Mouse (Mus musculus) lung, embryonic 16.5 days (tissue): ENCODE measurements at regions not wholly inside any gene's neighbourhood (a gene's known extent, or its start where the extent isn't known, plus 50 kb on each side); places are given as distances from the start of the nearest gene placed in this dataset.
A peak's percentile ranks its signal among the peaks of the same experiment; 100 is the strongest.

ENCODE experiments used
- ATAC-seq: fragments of 200-750 bp; cut with Nextera tagmentation; 2 replicates; pipeline ENCODE4 v1.8.0; 2017; ENCODE audit warnings: low read depth, mild to moderate bottlenecking, moderate library complexity
- H3K27ac ChIP-seq: fragments of 300-500 bp; sonication (generic); 2 replicates; pipeline ENCODE4 v1.5.1; 2014; ENCODE audit warnings: mild to moderate bottlenecking, control low read depth, low read length
- H3K27me3 ChIP-seq: fragments of 300-500 bp; sonication (generic); 2 replicates; pipeline ENCODE4 v1.6.1; 2014; ENCODE audit warnings: low read depth, low read length, mixed read lengths; ENCODE audit not compliant: control insufficient read depth, insufficient read depth
- H3K36me3 ChIP-seq: fragments of 300-500 bp; sonication (generic); 2 replicates; pipeline ENCODE4 v1.6.1; 2014; ENCODE audit warnings: low read length; ENCODE audit not compliant: control insufficient read depth, insufficient read depth
- H3K4me1 ChIP-seq: fragments of 300-500 bp; sonication (generic); replicated peaks from 2 replicates; pipeline ENCODE4 v1.6.1; 2014; ENCODE audit warnings: low read length, mixed read lengths; ENCODE audit not compliant: control insufficient read depth, insufficient read depth
- H3K4me2 ChIP-seq: fragments of 300-500 bp; sonication (generic); 2 replicates; pipeline ENCODE4 v1.6.1; 2014; ENCODE audit warnings: low read depth, low read length, control low read depth
- H3K4me3 ChIP-seq: fragments of 300-500 bp; sonication (generic); 2 replicates; pipeline ENCODE4 v1.5.1; 2014; ENCODE audit warnings: mild to moderate bottlenecking, low read length, control low read depth
- H3K9ac ChIP-seq: fragments of 300-500 bp; sonication (generic); 2 replicates; pipeline ENCODE4 v1.6.1; 2014; ENCODE audit warnings: low read length, control low read depth
- H3K9me3 ChIP-seq: fragments of 300-500 bp; sonication (generic); 2 replicates; pipeline ENCODE4 v1.6.1; 2016; ENCODE audit warnings: low read length; ENCODE audit not compliant: control insufficient read depth
- WGBS: fragments of 180-500 bp; shearing (Covaris S2); extraction: QIAGEN DNeasy Blood & Tissue Kit; methylation state at CpG from one replicate; pipeline ENCODE4 v1.1.7; 2014; 5-methylcytosine and 5-hydroxymethylcytosine counted together

DNA sequence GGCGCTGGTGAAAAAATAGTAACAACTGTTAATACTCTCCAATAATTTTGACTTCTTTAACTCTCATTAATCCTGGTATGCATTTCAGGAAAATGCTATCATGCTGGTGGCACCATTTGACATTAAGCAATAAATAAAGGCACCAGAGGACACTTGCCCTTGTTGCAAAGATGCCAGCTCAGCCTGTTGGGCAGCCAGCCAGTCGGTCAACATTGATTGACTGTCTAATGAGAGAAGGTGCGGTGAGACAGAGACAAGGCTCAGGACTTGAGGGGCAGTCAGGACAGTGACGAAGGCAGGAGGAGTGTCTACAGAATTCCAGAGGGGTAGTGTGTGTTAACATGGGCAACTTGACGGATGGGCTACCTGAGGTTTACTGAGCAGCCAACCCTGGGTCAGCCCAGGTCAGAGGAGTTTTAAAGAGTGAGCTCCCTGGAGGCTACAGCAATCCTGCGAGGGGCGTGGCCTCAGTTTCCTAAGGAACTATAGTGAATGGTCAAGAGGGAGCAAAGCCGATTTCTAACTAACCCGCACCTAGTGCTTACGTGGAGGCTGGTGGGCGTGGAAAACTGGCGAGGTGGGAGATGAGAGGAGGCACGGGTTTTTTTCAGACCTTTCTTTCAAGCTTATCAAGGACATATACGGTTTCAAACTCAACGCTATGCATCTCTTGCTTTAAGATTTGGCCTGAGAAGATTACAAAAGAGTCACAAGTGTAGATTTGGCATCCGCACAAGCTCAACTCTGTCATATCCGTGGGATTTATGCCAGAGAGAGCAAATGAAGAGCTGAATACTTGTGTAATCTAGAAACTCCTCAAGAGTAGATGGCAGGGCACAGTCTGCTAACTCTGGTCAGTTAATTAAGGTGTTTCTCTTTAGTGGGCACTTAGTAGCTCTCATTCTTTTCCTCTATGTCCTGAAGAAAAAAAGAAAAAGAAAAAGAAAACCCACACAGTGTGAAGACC is 350.0 kb upstream of the Kif2a start:
- Histone ChIP-seq H3K9ac (no peak overlapping the region), H3K27ac (no peak overlapping the region), H3K4me2 (peak overlapping the region; percentile 30), H3K36me3 (no peaks in the 10 kb centered on the region), H3K4me1 (0 out of 2 replicates have a peak, but pooled peaks cover 3% of the 10 kb centered on the region), H3K9me3 (no peaks in the 10 kb centered on the region), H3K4me3 (peak overlapping the region; percentile 10; the same call in 1 of the 2 replicates), H3K27me3 (no peaks in the 10 kb centered on the region)
- ATAC-seq = peak; percentile 52
- 24% methylated on average over 17 of the region's 17 CpGs for WGBS

DNA sequence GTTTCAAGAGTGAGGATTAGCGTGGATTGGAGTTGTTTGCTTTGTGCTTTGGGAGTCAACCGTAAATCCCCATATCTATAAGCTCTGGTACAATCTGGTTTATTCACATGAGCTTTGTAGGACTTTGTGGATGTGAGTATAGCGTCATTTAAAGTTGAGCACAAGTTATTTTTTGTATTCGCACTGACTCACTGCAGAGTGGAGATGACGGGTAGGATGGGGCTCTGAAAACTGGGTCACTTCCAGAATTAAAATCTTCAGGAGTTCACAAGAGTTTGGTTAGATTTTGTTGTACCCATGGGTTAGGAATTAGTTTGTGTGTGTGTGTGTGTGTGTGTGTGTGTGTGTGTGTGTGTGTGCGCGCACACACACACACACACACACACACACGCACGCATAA is 345.7 kb upstream of the Kif2a start:
- no peak overlapping the region for H3K27ac ChIP-seq
- H3K9me3 ChIP-seq = no peaks in the 10 kb centered on the region
- WGBS = 90% methylated on average over 7 of the region's 9 CpGs
- ATAC-seq = no peak
- H3K4me3 ChIP-seq = no peak overlapping the region
- H3K27me3 ChIP-seq = no peaks in the 10 kb centered on the region
- H3K36me3 ChIP-seq = no peaks in the 10 kb centered on the region
- H3K4me1 ChIP-seq = 0 out of 2 replicates have a peak, but pooled peaks cover 3% of the 10 kb centered on the region
- no peak overlapping the region for H3K4me2 ChIP-seq
- H3K9ac ChIP-seq = no peak overlapping the region

DNA sequence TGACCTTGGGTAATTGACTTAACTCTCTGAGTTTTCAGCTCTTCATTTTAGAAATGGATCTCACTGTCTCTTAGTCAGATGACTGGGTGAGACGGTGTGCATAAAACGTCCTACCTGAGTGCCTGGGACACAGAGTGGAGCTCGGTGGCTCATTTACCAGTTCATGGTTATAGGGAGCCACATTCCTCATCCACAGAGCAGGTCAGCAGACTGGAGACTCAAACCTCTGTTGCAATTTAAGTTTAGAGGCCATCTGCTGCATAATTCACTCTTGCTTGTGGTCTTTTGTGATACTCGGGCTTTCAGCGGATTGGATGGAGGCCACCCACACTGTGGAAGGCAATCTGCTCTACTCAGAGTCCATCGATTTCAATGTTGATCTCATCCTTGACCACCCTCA is 343.8 kb upstream of the Kif2a start:
- H3K36me3 ChIP-seq = no peaks in the 10 kb centered on the region
- ATAC-seq = no peak
- H3K9ac ChIP-seq = no peak overlapping the region
- no peak overlapping the region for H3K4me2 ChIP-seq
- no peaks in the 10 kb centered on the region for H3K27me3 ChIP-seq
- H3K4me1 ChIP-seq = no peaks in the 10 kb centered on the region
- no peaks in the 10 kb centered on the region for H3K9me3 ChIP-seq
- H3K4me3 ChIP-seq = no peak overlapping the region
- WGBS = 81% methylated on average over 6 of the region's 6 CpGs
- H3K27ac ChIP-seq = no peak overlapping the region

DNA sequence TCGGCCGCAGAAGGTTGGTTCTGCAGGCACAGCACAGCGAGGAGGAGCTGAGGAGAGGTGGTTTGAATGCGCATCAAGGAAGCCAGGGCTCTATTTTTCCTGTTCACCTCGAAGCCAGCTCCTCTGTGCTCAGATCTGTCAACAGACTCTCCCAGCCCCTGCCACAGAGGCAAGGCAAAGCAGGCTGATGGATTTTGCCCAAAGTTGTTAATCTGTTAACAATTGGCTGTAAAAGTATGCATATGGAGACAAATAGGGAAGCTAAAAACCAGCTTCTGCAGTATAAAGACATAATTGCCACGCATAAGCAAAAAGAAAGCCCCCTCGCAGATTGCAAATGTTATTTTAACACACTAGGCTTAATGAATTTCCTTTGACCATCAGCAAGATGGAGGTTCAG is 343.3 kb upstream of the Kif2a start:
- 75% methylated on average over 7 of the region's 7 CpGs for WGBS
- H3K36me3 ChIP-seq = no peaks in the 10 kb centered on the region
- no peaks in the 10 kb centered on the region for H3K9me3 ChIP-seq
- H3K27me3 ChIP-seq = no peaks in the 10 kb centered on the region
- no peak overlapping the region for H3K4me2 ChIP-seq
- no peak overlapping the region for H3K4me3 ChIP-seq
- H3K27ac ChIP-seq = no peak overlapping the region
- no peak overlapping the region for H3K9ac ChIP-seq
- ATAC-seq = no peak
- H3K4me1 ChIP-seq = no peaks in the 10 kb centered on the region

DNA sequence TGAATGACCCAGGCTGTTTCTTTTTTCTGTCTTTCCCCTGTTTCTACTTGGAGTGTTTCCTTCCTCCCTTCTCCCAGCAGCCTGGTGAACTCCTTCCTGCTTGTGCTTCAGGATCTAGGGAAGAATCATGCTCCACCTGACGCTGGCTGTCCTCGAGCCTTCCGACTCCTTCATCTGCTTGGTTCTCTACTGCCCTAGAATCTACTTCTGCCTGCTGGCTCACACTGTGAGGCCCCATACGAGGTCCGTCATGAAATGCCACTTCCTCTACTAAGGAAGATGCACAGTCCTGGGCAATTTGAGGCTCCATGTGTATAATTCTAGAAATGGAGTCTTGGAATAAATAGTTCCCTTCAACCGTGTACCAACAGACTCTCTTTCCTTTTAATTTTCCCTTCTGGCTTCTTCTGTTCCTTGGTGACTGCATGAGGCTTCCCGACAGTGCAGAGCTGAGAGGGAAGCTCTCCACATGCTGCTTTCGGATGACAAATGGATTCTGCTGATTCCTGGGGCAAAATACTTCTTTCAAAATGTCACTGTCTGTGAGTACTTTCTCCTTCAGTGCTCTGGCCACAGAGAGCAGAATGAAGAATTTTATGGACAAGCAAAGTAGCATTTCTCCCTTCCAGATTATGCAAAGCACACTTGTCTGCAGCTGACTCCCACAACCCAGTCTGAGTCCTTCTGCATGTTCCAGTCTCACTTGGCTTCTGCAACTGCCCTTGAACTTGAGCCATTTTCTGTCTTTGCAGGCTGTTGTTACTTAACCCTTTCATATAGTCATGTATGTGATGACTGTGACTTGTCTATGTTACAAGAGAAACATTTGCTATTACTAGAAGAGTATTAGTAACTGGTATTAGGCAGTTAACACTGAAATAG is 341.1 kb upstream of the Kif2a start:
- no peaks in the 10 kb centered on the region for H3K36me3 ChIP-seq
- no peaks in the 10 kb centered on the region for H3K4me1 ChIP-seq
- no peak overlapping the region for H3K4me2 ChIP-seq
- no peaks in the 10 kb centered on the region for H3K27me3 ChIP-seq
- WGBS = 59% methylated on average over 8 of the region's 8 CpGs
- no peak overlapping the region for H3K4me3 ChIP-seq
- ATAC-seq = peak; percentile 81
- no peak overlapping the region for H3K9ac ChIP-seq
- H3K27ac ChIP-seq = no peak overlapping the region; the same call in 1 of the 2 replicates
- H3K9me3 ChIP-seq = no peaks in the 10 kb centered on the region

DNA sequence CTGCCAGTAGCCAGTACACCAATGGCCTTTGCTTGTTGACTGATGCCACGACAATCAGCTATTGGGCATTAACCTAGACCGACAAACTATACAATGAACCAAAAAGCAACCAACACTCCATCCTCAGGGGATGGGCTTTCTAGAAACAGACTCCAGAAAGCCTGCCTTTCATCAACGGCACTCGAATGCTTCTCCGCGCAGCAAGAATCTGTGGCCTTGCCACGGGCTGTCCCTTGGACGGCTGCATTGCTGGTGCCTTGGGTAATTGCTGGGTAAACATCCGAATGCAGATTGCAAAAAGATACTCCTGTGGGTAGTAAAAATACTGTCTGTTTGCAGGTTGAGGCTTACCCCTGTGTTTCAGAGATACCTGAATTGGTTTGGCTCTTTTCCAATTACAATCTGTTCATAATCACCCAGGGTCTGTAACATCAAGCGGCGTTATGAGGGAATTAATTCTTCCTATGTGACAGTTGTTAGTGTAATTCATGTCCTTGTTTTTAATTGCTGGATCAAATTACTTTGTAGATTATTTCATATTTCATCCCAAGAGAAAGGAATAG is 319.0 kb upstream of the Kif2a start:
- Histone ChIP-seq H3K27ac (no peak overlapping the region; the same call in 1 of the 2 replicates), H3K4me2 (no peak overlapping the region), H3K27me3 (no peaks in the 10 kb centered on the region), H3K4me1 (peaks cover 10% of the 10 kb centered on the region), H3K9ac (no peak overlapping the region), H3K9me3 (no peaks in the 10 kb centered on the region), H3K36me3 (no peaks in the 10 kb centered on the region), H3K4me3 (no peak overlapping the region)
- 36% methylated on average over 11 of the region's 11 CpGs for WGBS
- peak; percentile 62; the same call in 1 of the 2 replicates for ATAC-seq

DNA sequence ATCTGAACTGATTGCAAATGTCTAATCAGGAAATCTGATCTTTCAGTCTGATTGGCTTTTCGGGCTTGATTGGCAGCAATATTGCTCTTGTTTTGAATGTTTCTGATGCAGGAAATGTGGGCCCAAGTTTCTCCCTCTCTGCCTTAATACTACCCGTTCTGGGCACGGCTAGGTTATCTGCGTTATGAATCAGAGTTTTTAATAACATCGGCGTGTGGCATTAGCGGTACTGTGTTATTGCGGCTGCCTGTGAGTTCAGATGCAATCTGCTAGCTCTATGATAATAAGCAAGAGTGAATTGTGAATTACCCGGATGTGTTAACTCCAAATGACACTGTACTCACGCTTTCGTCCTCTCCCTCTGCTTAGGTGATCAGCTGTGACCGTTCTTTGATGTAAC is 316.2 kb upstream of the Kif2a start:
- ATAC-seq = no peak
- no peak overlapping the region for H3K9ac ChIP-seq

DNA sequence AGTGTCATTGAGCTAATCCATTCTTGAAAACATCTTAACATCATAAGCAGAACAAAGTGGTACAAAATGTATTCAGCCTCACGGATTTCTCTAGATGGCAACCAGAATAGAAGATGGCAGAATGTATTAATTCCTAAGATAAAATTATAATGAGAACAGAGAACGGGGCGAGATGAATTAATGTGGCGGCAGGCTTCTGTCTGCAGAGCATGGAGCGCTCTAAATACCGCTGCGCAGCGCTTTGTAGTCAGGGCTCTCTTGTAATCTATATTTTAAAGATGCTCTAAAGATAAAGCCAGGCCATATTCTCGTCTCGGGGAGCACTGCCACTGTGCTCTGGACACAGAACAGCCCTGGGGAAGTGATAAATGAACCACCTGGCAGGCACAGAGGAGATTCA is 315.2 kb upstream of the Kif2a start:
- H3K4me3 ChIP-seq = no peak overlapping the region
- ATAC-seq = no peak
- 66% methylated on average over 10 of the region's 10 CpGs for WGBS
- no peak overlapping the region for H3K9ac ChIP-seq
- H3K36me3 ChIP-seq = no peaks in the 10 kb centered on the region
- H3K4me2 ChIP-seq = no peak overlapping the region
- H3K9me3 ChIP-seq = no peaks in the 10 kb centered on the region
- H3K4me1 ChIP-seq = peaks cover 10% of the 10 kb centered on the region
- no peak overlapping the region for H3K27ac ChIP-seq
- H3K27me3 ChIP-seq = no peaks in the 10 kb centered on the region

More for the DNA sequence above, 316.2 kb upstream of the Kif2a start:
- peaks cover 10% of the 10 kb centered on the region for H3K4me1 ChIP-seq
- 82% methylated on average over 12 of the region's 12 CpGs for WGBS
- no peaks in the 10 kb centered on the region for H3K27me3 ChIP-seq
- no peak overlapping the region for H3K4me2 ChIP-seq
- H3K4me3 ChIP-seq = no peak overlapping the region
- no peaks in the 10 kb centered on the region for H3K9me3 ChIP-seq
- no peak overlapping the region for H3K27ac ChIP-seq
- H3K36me3 ChIP-seq = no peaks in the 10 kb centered on the region

DNA sequence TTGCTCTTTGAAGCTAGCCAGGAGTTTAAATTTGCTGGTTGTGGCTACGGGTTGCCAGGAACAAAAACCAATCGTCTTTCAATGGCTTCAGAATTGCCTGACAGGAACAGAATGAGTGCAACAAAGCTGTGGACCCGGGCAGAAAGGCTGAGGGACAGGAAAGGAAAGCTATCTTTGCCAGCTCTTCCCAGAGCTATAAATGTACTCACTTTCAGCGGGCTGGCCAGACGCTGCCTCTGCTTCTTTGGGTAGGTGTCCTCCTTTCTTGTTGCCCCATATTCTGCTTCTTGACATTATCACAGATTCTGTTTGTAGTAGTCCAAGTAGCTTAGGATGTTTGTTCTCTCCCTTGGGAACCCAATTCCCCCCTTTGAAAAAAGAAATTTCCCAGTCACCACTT is 307.4 kb upstream of the Kif2a start:
- Histone ChIP-seq H3K27ac (no peak overlapping the region), H3K9me3 (no peaks in the 10 kb centered on the region), H3K9ac (no peak overlapping the region), H3K4me1 (no peaks in the 10 kb centered on the region), H3K36me3 (no peaks in the 10 kb centered on the region), H3K4me3 (no peak overlapping the region), H3K27me3 (no peaks in the 10 kb centered on the region), H3K4me2 (no peak overlapping the region)
- 76% methylated on average over 5 of the region's 5 CpGs for WGBS
- no peak for ATAC-seq
